Mouse (Mus musculus) adrenal gland, adult 2 months (tissue): ENCODE data around the gene Ntn5. TPM values are rescaled to one million over a fixed set of nuclear protein-coding genes. Genes with fewer than 3 reads are reported as not detected.
"Not testable (repeated sequence)": the region's sequence is repeated elsewhere in the genome, so short reads cannot be mapped to it uniquely, and the experiment has no call there.

Experiments used
- DNase-seq: peaks from one replicate; pipeline ENCODE4 v3.0.0; 2021
- polyA plus RNA-seq: library from polyadenylated mRNA; depleted of rRNA; stranded (reverse); fragments of >200 nt; gene quantifications from 2 replicates; pipeline ENCODE4 v1.2.3, GENCODE M21; 2012
- total RNA-seq, 2 experiments: library from RNA; stranded (reverse); gene quantifications; 2 replicates each; pipeline ENCODE4 v1.2.3; 2021

The Ntn5 gene
- total and polyA plus RNA-seq, 3 experiments, result 0.31 to 0.40 TPM; not detected in 1

- DNase-seq, result no peak
Measured at GRCm38 (mm10) chr7:45654424-45655047, 29.3 kb upstream of the Ntn5 start.

GRCm38 (mm10) chr7:45660746-45661478, 22.9 kb upstream of the Ntn5 start:
- no peak for DNase-seq

GRCm38 (mm10) chr7:45661702-45662101, 22.1 kb upstream of the Ntn5 start:
- DNase-seq, result not testable (repeated sequence)

- DNase-seq, result no peak
Measured at GRCm38 (mm10) chr7:45665303-45666138, 18.3 kb upstream of the Ntn5 start.

GRCm38 (mm10) chr7:45666161-45666560, 17.7 kb upstream of the Ntn5 start, which contains the start of gene Fut2:
Fut2 (minus strand) TSS chr7:45666394.
- no peak for DNase-seq

- DNase-seq, result no peak
Measured at GRCm38 (mm10) chr7:45667761-45668160, 16.1 kb upstream of the Ntn5 start.

- DNase-seq, result no peak
Measured at GRCm38 (mm10) chr7:45668921-45669320, 14.9 kb upstream of the Ntn5 start.

GRCm38 (mm10) chr7:45677627-45678295, 6.1 kb upstream of the Ntn5 start:
- no peak for DNase-seq

GRCm38 (mm10) chr7:45678513-45678912, 5.3 kb upstream of the Ntn5 start:
- peak; percentile 85 for DNase-seq

GRCm38 (mm10) chr7:45679966-45680621, 3.7 kb upstream of the Ntn5 start:
- DNase-seq, result peak; percentile 81

- no peak for DNase-seq
Measured at GRCm38 (mm10) chr7:45681046-45681736, 2.6 kb upstream of the Ntn5 start.

GRCm38 (mm10) chr7:45682144-45683126, 1.4 kb upstream of the Ntn5 start:
- DNase-seq, result peak; percentile 87

- DNase-seq, result no peak
Measured at GRCm38 (mm10) chr7:45685811-45686210, 2.0 kb downstream of the Ntn5 start.

GRCm38 (mm10) chr7:45686841-45687240, 3.0 kb downstream of the Ntn5 start:
- DNase-seq, result no peak

- DNase-seq, result no peak
Measured at GRCm38 (mm10) chr7:45689099-45689498, 5.3 kb downstream of the Ntn5 start.

- peak; percentile 40 for DNase-seq
Measured at GRCm38 (mm10) chr7:45689800-45690199, 6.0 kb downstream of the Ntn5 start.

- DNase-seq, result no peak
Measured at GRCm38 (mm10) chr7:45692364-45692763, 8.5 kb downstream of the Ntn5 start.

GRCm38 (mm10) chr7:45693921-45694591, 10.2 kb downstream of the Ntn5 start, which contains the start of gene Sec1:
Sec1 (minus strand) TSS chr7:45694402.
- no peak for DNase-seq

GRCm38 (mm10) chr7:45695098-45695497, 11.3 kb downstream of the Ntn5 start:
- no peak for DNase-seq
